Mouse (Mus musculus) cerebellum, adult 2 months (tissue): ENCODE results near the gene Kdm2a.

ENCODE experiments used
- CTCF ChIP-seq: fragments of 200-500 bp; IDR thresholded peaks from 2 replicates; pipeline ENCODE4 v1.5.1; 2011; ENCODE audit warnings: low read depth, mild to moderate bottlenecking, control low read depth, low read length, moderate library complexity, borderline replicate concordance; ENCODE audit not compliant: insufficient read depth
- POLR2A ChIP-seq: fragments of 200-500 bp; IDR thresholded peaks from 2 replicates; pipeline ENCODE4 v1.6.1; 2011; ENCODE audit warnings: low read length, control low read depth, borderline replicate concordance; ENCODE audit not compliant: insufficient read depth

DNA sequence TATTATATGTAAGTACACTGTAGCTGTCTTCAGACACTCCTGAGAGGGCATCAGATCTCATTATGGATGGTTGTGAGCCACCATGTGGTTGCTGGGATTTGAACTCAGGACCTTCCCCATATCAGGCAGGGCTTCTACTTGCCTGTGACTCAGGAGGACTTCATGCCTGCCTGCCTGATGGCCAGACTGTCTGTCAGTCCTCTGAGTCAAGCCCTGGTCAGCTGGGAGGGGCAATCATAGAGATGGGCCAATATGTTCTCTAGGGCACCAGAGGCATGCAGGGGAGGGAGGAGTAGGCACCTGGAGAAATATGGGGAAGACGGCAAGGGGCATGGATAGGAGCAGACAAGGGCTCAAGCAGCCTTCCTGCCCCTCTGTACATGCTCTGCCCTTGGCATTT, 36.9 kb upstream of the Kdm2a start:
- TF ChIP-seq CTCF = no peak
- TF ChIP-seq POLR2A = no peak
